1 mouse cellular context compared by ENCODE assay signal in genomic region chr8:70653226-70653625, GRCm38 (mm10).
TF ChIP-seq lines count a peak whose summit lies in the region.

No protein-coding gene starts in this region.

TF ChIP-seq in MEL, 35 proteins besides CTCF, POLR2A, EP300 and RAD21 (continued from another document):
- no peak for TF ChIP-seq USF2 (IDR thresholded peaks at IDR 0.05; ENCODE audit: borderline replicate concordance in 1 of 2, insufficient read depth in 1 of 2, low read depth in 1 of 2, low read length in 2 of 2)
